Mouse (Mus musculus): ENCODE data around the gene Hoxd10. TPM values are rescaled to one million over a fixed set of nuclear protein-coding genes. Genes with fewer than 3 reads are reported as not detected.

Gene Hoxd10
- polyA plus RNA-seq, 1 experiment from 2014 or later = 0.34 TPM

GRCm38 (mm10) chr2:74657251-74658023 is 34.3 kb upstream of the Hoxd10 start:
- ATAC-seq (ENCODE audit: borderline replicate concordance, extremely low read depth, low FRiP score, low TSS enrichment) = no peak
- H3K4me2 ChIP-seq = no peak overlapping the region
- H3K9ac ChIP-seq = no peak overlapping the region
- peaks cover 91% of the 10 kb centered on the region for H3K27me3 ChIP-seq
- peak overlapping the region; percentile 8; the same call in 1 of the 2 replicates for H3K4me3 ChIP-seq
- H3K27ac ChIP-seq = no peak overlapping the region
- H3K9me3 ChIP-seq = no peaks in the 10 kb centered on the region
- H3K4me1 ChIP-seq = peaks cover 26% of the 10 kb centered on the region
- 3% methylated on average over 62 of the region's 62 CpGs for WGBS
- H3K36me3 ChIP-seq = no peaks in the 10 kb centered on the region

DNA sequence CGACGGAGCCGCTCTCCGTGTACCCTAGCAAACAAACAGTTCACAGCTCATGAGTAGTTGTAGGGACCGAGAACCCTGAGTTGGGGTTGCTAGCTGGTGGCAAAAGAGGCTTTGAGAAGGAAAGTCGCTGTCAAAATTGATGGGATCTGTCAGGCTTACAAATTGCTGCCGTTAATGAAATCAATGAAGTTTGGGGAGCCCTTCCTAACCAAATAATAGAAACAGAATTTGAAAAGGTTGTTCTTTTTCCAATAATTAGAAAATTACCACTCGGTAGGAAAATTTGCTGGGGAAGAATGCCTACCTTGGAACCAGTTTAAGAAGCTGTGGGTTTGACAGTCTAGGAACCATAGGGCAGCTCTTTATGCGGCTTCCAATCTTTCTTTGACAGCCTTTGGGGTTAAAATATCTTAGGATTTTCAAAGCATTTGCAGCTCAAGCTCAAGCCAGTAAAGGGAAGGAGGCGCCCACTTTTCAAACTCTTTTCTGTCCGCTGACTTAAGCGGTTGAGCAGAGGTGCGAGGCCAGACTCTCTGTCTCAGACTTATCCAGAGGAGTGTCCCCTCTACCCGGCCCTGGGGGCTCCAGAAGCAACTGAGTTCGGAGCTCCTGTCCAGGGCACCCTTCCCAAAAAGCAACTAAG is 33.6 kb upstream of the Hoxd10 start:
- WGBS = 3% methylated on average over 15 of the region's 15 CpGs
- no peaks in the 10 kb centered on the region for H3K36me3 ChIP-seq
- no peak overlapping the region for H3K27ac ChIP-seq
- H3K4me2 ChIP-seq = no peak overlapping the region
- peaks cover 26% of the 10 kb centered on the region for H3K4me1 ChIP-seq
- no peak for ATAC-seq (ENCODE audit: borderline replicate concordance, extremely low read depth, low FRiP score, low TSS enrichment)
- no peaks in the 10 kb centered on the region for H3K9me3 ChIP-seq
- peak overlapping the region; percentile 8; the same call in 1 of the 2 replicates for H3K4me3 ChIP-seq
- H3K9ac ChIP-seq = no peak overlapping the region
- peaks cover 96% of the 10 kb centered on the region for H3K27me3 ChIP-seq

DNA sequence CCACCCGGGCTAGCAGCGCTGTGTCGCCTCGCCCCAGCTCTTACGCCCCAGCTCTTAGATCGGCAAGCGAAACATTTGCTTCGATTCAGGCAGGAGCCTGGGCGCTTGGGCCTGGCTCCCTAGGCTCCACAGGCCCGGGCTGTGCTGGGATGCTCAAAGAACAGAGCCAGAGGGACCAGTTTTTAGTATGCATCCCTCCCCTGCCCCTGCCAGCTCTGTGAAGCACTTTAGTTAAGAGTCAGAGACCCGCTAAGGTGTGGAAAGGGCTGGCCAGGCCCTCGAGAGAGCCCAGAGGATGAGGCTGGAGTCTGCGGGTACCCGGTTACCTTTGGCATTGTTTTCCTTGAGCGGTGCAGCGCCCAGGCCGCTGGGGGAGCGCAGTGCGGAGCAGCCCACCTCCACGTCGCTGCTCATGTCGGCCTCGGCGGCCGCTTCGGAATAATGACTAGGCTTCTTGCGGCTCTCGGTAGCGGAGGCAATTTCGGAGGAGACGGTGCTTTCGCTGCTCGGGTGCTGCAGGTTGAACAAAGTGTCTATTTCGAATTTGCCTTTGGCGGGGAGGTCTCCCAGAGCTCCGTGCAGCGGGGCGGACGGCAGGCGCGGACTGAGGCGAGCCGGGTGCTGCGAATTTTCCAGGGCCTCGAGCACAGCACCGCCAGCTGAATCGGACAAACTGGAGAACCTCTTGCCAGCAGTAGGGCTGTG is 32.9 kb upstream of the Hoxd10 start:
- Histone ChIP-seq H3K9ac (no peak overlapping the region), H3K9me3 (no peaks in the 10 kb centered on the region), H3K4me1 (peaks cover 26% of the 10 kb centered on the region), H3K27ac (no peak overlapping the region), H3K36me3 (no peaks in the 10 kb centered on the region), H3K4me2 (no peak overlapping the region), H3K4me3 (no peak overlapping the region), H3K27me3 (peaks cover 99% of the 10 kb centered on the region)
- ATAC-seq (ENCODE audit: borderline replicate concordance, extremely low read depth, low FRiP score, low TSS enrichment) = no peak
- WGBS = 1% methylated on average over 47 of the region's 47 CpGs

- H3K4me1 ChIP-seq = peaks cover 26% of the 10 kb centered on the region
- WGBS = 2% methylated on average over 28 of the region's 28 CpGs
- peaks cover 99% of the 10 kb centered on the region for H3K27me3 ChIP-seq
- no peaks in the 10 kb centered on the region for H3K9me3 ChIP-seq
- no peaks in the 10 kb centered on the region for H3K36me3 ChIP-seq
- H3K27ac ChIP-seq = no peak within 1 kb of the TSS
- ATAC-seq (ENCODE audit: borderline replicate concordance, extremely low read depth, low FRiP score, low TSS enrichment) = no peak
- H3K4me2 ChIP-seq = no peak within 1 kb of the TSS
- no peak within 1 kb of the TSS for H3K4me3 ChIP-seq
- no peak within 1 kb of the TSS for H3K9ac ChIP-seq
Measured at GRCm38 (mm10) chr2:74659507-74660005, 32.2 kb upstream of the Hoxd10 start, which contains the start of gene Evx2. Gene Evx2, minus strand, starts transcription at chr2:74659557.

GRCm38 (mm10) chr2:74660421-74661375 is 31.0 kb upstream of the Hoxd10 start:
- H3K9me3 ChIP-seq = no peaks in the 10 kb centered on the region
- no peaks in the 10 kb centered on the region for H3K36me3 ChIP-seq
- H3K27me3 ChIP-seq = peaks cover 99% of the 10 kb centered on the region
- H3K27ac ChIP-seq = no peak overlapping the region
- H3K4me2 ChIP-seq = no peak overlapping the region
- peaks cover 21% of the 10 kb centered on the region for H3K4me1 ChIP-seq
- 2% methylated on average over 30 of the region's 30 CpGs for WGBS
- no peak for ATAC-seq (ENCODE audit: borderline replicate concordance, extremely low read depth, low FRiP score, low TSS enrichment)
- H3K9ac ChIP-seq = no peak overlapping the region
- H3K4me3 ChIP-seq = no peak overlapping the region

DNA sequence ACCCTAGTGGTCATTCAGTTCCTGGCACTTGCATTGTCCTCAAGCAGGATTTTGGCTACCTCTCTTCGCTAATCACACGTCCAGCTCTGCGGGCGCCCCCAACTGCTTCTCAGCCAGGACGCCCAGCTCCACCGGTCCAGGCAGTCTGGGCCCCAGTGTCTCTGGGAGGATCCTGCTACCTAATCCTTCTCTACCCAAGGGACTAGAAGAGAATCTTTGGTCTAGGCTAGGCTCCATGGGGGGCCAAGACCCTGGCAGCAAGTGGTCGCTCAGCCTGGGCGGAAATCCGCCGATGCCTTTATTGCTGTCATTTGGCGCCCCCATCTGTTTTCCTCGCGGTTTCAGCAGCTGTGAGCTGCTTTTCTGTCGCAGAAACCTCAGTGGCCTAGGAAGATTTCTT is 30.0 kb upstream of the Hoxd10 start:
- no peak for ATAC-seq (ENCODE audit: borderline replicate concordance, extremely low read depth, low FRiP score, low TSS enrichment)

DNA sequence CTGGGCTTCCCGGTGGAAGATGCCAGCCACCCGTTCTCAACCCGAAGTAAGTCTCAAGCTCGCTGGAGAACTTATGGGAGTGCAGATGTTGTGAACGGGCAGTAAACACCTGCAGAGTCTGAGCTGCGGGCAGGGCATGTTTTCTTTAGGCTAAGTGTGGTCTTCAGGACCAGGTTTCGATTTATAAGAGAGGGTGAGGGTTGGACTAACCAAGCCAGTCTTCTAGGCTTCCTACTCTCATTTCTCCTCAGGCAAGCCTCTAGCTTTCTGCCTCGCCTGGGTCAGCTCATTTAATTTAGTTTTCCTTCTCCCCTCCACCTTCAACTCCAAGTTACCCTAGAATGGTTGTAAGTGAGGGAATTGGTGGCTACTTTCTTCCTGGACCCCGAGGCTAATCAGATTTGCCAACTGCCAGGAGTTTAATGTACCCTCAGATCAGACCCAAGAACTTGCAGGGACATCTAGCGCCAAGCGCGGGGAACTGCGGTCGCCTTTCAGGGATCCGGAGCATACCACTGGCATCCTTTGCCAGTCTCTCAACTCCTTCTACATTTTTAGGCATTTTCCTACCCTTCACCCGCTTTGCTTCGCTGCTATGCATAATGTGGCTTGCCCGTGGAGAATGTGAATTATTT is 28.3 kb upstream of the Hoxd10 start:
- Histone ChIP-seq H3K9me3 (no peaks in the 10 kb centered on the region), H3K9ac (no peak overlapping the region), H3K4me3 (no peak overlapping the region), H3K27ac (no peak overlapping the region), H3K4me2 (no peak overlapping the region), H3K4me1 (peaks cover 18% of the 10 kb centered on the region), H3K36me3 (no peaks in the 10 kb centered on the region), H3K27me3 (peaks cover 97% of the 10 kb centered on the region)
- 3% methylated on average over 18 of the region's 18 CpGs for WGBS
- ATAC-seq (ENCODE audit: borderline replicate concordance, extremely low read depth, low FRiP score, low TSS enrichment) = no peak

More for the DNA sequence above, 30.0 kb upstream of the Hoxd10 start:
- no peak overlapping the region for H3K27ac ChIP-seq
- peaks cover 16% of the 10 kb centered on the region for H3K4me1 ChIP-seq
- peaks cover 99% of the 10 kb centered on the region for H3K27me3 ChIP-seq
- no peaks in the 10 kb centered on the region for H3K36me3 ChIP-seq
- no peaks in the 10 kb centered on the region for H3K9me3 ChIP-seq
- H3K4me3 ChIP-seq = peak overlapping the region; percentile 16; the same call in 1 of the 2 replicates
- peak overlapping the region; percentile 40; the same call in 1 of the 2 replicates for H3K4me2 ChIP-seq
- WGBS = under 1% methylated on average over 14 of the region's 14 CpGs
- H3K9ac ChIP-seq = no peak overlapping the region

- no peaks in the 10 kb centered on the region for H3K36me3 ChIP-seq
- no peaks in the 10 kb centered on the region for H3K9me3 ChIP-seq
- no peak overlapping the region for H3K9ac ChIP-seq
- 4% methylated on average over 7 of the region's 7 CpGs for WGBS
- no peak overlapping the region for H3K27ac ChIP-seq
- no peak for ATAC-seq (ENCODE audit: borderline replicate concordance, extremely low read depth, low FRiP score, low TSS enrichment)
- peaks cover 17% of the 10 kb centered on the region for H3K4me1 ChIP-seq
- no peak overlapping the region for H3K4me2 ChIP-seq
- no peak overlapping the region for H3K4me3 ChIP-seq
- peaks cover 96% of the 10 kb centered on the region for H3K27me3 ChIP-seq
Measured at GRCm38 (mm10) chr2:74666411-74666810, 25.3 kb upstream of the Hoxd10 start.

DNA sequence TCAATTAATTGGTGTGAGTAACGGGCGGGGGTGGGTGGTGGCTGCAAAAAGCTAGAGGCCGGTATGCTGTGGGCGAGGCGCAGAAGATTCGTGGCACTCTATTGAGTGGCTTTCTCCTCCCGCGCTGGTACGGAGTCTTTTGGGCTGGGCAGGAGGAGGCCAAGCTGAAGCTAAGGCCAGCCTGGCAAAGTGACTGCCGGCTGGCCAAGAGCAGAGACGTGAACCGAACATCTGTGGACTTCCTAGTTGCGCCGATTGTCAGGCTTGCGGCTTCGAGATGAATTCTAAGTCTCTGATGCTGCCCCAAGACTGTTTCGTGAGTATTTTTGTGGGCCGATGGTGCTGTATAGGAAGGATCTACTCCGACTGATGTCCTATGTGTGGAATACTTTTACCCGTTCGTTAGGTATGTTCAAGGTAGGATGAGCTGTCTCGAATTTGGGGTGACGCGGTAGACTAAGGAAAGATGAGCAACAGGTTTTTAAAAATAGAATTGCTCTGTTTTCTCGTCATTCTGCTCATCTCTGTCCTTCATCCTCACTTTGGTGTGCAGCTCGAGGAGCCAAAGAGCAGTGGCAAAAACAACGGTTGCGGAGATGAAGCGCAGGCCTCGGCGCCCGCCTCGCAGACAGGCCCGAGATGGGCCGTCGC is 24.4 kb upstream of the Hoxd10 start:
- WGBS = 2% methylated on average over 36 of the region's 36 CpGs
- Histone ChIP-seq H3K4me3 (no peak overlapping the region), H3K27ac (no peak overlapping the region), H3K9ac (no peak overlapping the region), H3K9me3 (no peaks in the 10 kb centered on the region), H3K36me3 (no peaks in the 10 kb centered on the region), H3K4me2 (peak overlapping the region; percentile 78), H3K27me3 (peaks cover 96% of the 10 kb centered on the region), H3K4me1 (peaks cover 12% of the 10 kb centered on the region)
- 0 out of 2 replicates have a peak, but pooled peaks have one; percentile 14 for ATAC-seq (ENCODE audit: borderline replicate concordance, extremely low read depth, low FRiP score, low TSS enrichment)

DNA sequence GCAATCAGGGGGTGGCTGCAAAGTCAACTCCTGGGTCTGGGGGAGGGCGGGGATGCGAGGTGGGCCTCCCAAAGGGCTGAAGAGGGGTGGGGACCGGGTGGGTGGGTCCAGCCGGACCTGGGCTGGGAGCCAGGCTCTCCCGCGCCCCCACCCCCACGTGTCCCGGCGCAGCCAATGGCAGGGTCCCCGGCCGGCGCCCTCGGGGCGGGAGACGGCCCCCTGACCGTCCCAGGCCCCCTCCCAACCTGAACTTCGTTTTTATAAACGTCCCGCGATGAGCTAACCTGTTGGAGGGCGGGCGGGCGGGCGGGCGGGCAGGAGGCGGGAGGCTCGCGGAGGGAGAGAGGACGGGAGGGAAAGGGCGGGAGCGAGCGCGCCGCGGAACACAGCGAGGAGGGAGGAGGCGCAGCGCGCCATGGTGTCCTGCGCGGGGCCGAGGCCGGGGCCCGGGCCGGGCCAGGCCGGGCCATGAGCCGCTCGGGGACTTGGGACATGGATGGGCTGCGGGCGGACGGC is 23.8 kb upstream of the Hoxd10 start, which contains the start of gene Hoxd13:
Hoxd13 (plus strand) TSS at position 469 of the 516 bp plus-strand sequence.
- H3K27me3 ChIP-seq = peaks cover 96% of the 10 kb centered on the region
- peak; percentile 81; the same call in 1 of the 2 replicates for ATAC-seq (ENCODE audit: borderline replicate concordance, extremely low read depth, low FRiP score, low TSS enrichment)
- no peak within 1 kb of the TSS for H3K9ac ChIP-seq

More for the DNA sequence above, 23.8 kb upstream of the Hoxd10 start, which contains the start of gene Hoxd13:
- Histone ChIP-seq H3K4me1 (peaks cover 17% of the 10 kb centered on the region), H3K9me3 (no peaks in the 10 kb centered on the region), H3K4me3 (peak within 1 kb of the TSS; percentile 39), H3K4me2 (peak within 1 kb of the TSS; percentile 78), H3K27ac (no peak within 1 kb of the TSS), H3K36me3 (no peaks in the 10 kb centered on the region)
- WGBS = 0% methylated on average over 14 of the region's 51 CpGs

Data from lung, embryonic 15.5 days (tissue).